Mouse (Mus musculus) spleen, postnatal 10 days (tissue): ENCODE measurements around the gene Il17ra.
A peak's percentile ranks its signal among the peaks of the same experiment; 100 is the strongest.

Experiments used
- DNase-seq, 2 experiments: peaks; one replicate each; pipeline ENCODE4 v3.0.0; 2021 to 2022; ENCODE audit warnings: low spot score in 2 of 2

The Il17ra gene

DNA sequence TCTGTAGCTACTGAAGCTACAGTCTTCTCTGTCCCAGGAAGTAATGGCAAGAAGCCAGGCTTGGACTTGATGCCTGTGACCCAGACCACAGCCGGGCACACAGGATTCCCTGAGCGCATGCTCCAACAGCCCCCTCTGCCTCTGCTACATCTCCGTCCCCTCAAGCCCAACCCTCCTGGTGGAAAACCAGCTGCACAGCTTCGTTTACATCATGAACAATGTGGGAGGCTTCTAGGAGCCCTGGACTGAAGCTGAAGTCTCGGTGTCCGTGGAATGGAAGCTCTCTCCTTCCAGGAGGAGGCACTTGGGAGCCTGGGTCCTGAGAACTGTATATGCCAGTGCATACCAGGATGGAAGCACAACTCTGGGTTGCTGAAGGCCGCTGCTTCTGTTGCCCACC lies 46.9 kb downstream of the Il17ra start:
- DNase-seq, result no peak

DNA sequence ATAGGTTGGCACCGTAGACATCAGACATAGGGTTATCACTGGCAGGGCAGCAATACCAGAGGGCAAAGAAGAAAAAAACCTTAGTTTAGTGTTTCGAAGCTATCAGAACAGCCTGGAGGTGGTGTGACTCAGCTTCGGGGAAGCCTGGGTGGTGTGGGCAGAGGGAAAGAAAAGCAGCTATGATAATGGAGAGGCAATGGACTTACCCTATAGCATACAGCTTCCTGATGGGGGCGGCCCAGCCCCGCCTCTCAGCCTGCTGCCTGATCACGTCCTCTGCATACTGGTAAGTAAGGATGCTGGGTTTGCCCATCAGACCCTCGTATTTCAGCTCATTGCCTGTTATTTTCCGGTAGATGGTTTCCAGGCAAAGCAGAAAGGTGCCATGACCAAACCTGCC lies 47.4 kb downstream of the Il17ra start:
- DNase-seq, result no peak

GRCm38 (mm10) chr6:120511212-120511611 lies 48.2 kb downstream of the Il17ra start:
- DNase-seq, result no peak

- DNase-seq, result no peak
These were observed 53.4 kb downstream of the Il17ra start for GRCm38 (mm10) chr6:120516422-120516821.

GRCm38 (mm10) chr6:120516879-120517278 lies 53.8 kb downstream of the Il17ra start:
- no peak for DNase-seq

DNA sequence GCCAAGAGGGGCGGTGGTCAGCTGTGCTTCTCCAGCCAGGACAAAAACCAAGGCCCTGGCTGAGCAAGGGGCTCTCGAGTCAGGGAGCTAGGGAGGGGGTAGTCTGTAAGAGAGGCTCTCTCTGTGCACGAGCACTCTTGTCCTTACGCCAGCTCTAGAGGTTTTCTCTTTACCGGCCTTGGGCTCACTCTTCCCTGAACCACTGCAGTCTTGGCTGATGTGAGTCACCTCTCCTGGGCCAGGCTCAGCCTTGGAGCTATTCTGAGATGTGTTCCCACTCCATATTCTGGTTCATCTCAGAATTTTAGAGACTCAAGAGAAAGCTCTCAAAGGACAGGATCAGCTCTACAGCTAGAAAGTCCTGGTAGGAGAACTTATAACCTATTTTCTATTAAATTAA lies 54.3 kb downstream of the Il17ra start:
- no peak for DNase-seq

- no peak for DNase-seq
These were observed 56.6 kb downstream of the Il17ra start for GRCm38 (mm10) chr6:120519647-120520046.

- no peak for DNase-seq
These were observed 61.7 kb downstream of the Il17ra start for GRCm38 (mm10) chr6:120524796-120525195.

- no peak for DNase-seq
These were observed 66.1 kb downstream of the Il17ra start for GRCm38 (mm10) chr6:120529123-120529522.

DNA sequence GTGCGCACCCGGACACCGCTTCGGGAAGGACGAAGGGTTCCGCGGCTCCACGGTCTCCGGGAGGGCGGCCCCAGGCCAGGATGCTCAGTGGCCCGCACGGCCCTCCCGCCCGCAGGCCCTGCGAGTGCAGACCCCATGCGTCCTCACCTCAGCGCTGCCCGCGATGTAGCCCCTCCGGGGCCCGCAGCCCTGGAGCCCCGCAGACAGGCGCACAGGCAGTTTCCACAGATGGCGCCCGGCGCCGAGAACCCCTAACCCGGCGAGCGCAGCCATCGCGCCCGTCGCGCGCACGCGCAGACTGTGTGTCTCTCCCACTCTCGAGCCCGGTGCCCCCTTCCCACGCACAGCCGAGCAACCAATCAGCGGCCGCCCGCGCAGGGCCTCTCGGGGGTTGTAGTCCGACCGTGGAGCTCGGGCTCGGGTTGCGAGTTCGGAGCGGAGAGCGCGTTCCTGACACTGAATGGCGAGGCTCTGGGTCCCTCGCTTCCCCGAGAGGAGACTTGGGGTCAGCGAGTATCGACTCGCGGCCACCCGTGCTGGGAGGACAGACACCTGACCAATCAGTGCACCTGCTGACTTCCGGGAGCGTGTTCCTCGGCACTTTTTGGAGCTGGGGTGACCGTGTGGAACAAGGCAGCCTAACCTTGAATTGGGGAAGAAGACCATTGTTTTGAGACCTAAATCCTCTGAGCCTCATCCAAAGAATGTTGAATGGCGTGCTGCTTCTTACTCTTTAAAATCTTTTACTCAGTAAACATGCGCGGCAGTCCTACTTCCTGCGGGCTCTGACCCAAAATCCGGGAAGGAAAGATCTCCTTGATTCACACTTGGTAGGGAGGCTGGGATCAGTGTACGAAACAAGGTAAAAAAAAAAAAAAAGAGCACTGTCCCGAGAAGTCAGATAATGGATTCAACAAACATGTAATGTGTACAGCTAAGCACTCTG lies 68.2 kb downstream of the Il17ra start, which contains the start of gene Hdhd5:
Gene Hdhd5, minus strand, starts transcription at position 300 of the 946 bp plus-strand sequence.
- peak; percentile 76 to 93 for DNase-seq

DNA sequence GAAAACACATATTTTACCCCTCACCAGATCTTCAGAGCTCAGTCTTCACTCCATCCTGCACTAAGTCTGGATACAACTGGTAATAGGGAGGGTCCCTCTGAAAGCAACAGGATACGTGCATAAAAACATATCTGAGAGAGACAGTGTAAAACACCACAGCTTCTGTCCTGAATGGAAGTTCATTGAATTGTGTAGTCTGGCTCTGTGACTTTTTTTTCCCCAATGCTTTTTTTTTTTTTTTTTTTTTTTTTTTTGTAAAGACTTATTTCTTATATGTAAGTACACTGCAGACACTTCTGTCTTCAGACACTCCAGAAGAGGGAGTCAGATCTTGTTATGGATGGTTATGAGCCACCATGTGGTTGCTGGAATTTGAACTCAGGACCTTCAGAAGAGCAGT lies 69.5 kb downstream of the Il17ra start:
- no peak for DNase-seq

- no peak for DNase-seq
These were observed 73.3 kb downstream of the Il17ra start for GRCm38 (mm10) chr6:120536337-120536736.
